Mouse (Mus musculus) midbrain, embryonic 14.5 days (tissue): ENCODE data around the gene Utp6. TPM values are rescaled to one million over a fixed set of nuclear protein-coding genes. Genes with fewer than 3 reads are reported as not detected.

Experiments
- ATAC-seq: fragments of 200-750 bp; cut with Nextera tagmentation; 2 replicates; pipeline ENCODE4 v1.8.0; 2017; ENCODE audit warnings: moderate number of reproducible peaks, moderate library complexity; ENCODE audit not compliant: low FRiP score, low TSS enrichment
- DNase-seq: peaks from one replicate; pipeline ENCODE4 v3.0.0-alpha.2; 2015
- H3K27ac ChIP-seq: fragments of 300-500 bp; sonication (generic); replicated peaks from 2 replicates; pipeline ENCODE4 v1.5.1; 2014; ENCODE audit warnings: mild to moderate bottlenecking, low read depth, low read length, moderate library complexity
- H3K27me3 ChIP-seq: fragments of 300-500 bp; sonication (generic); 2 replicates; pipeline ENCODE4 v1.6.1; 2014; ENCODE audit warnings: low read length, control low read depth, mixed read lengths; ENCODE audit not compliant: control insufficient read depth, insufficient read depth
- H3K36me3 ChIP-seq: fragments of 300-500 bp; sonication (generic); 2 replicates; pipeline ENCODE4 v1.6.1; 2014; ENCODE audit warnings: low read length, control low read depth; ENCODE audit not compliant: control insufficient read depth, insufficient read depth
- H3K4me1 ChIP-seq: fragments of 300-500 bp; sonication (generic); 2 replicates; pipeline ENCODE4 v1.6.1; 2014; ENCODE audit warnings: mild to moderate bottlenecking, antibody characterized with exemption, low read length, control low read depth; ENCODE audit not compliant: control insufficient read depth, insufficient read depth
- H3K4me2 ChIP-seq: fragments of 300-500 bp; sonication (generic); 2 replicates; pipeline ENCODE4 v1.6.1; 2014; ENCODE audit warnings: mild to moderate bottlenecking, low read length, moderate library complexity
- H3K4me3 ChIP-seq: fragments of 300-500 bp; sonication (generic); replicated peaks from 2 replicates; pipeline ENCODE4 v1.5.1; 2014; ENCODE audit warnings: low read depth, low read length
- H3K9ac ChIP-seq: fragments of 300-500 bp; sonication (generic); replicated peaks from 2 replicates; pipeline ENCODE4 v1.6.1; 2014; ENCODE audit warnings: mild to moderate bottlenecking, low read length, moderate library complexity
- H3K9me3 ChIP-seq: fragments of 300-500 bp; sonication (generic); 2 replicates; pipeline ENCODE4 v1.6.1; 2016; ENCODE audit warnings: low read length, control low read depth, mixed read lengths; ENCODE audit not compliant: control insufficient read depth
- WGBS: fragments of 180-500 bp; shearing (Covaris S2); extraction: QIAGEN DNeasy Blood & Tissue Kit; methylation state at CpG from one replicate; pipeline ENCODE4 v1.1.7; 2014; 5-methylcytosine and 5-hydroxymethylcytosine counted together
- polyA plus RNA-seq: library from polyadenylated mRNA; unstranded; fragments of >200 nt; fragmentation: Nextera tagmentation; extraction: Ambion mirVana; gene quantifications from 2 replicates; pipeline ENCODE4 v1.2.1, GENCODE M21; 2014

The Utp6 gene
- polyA plus RNA-seq, 1 experiment from 2014 or later: 51.9 TPM

- WGBS: 75% methylated on average over 10 of the region's 10 CpGs
- Histone ChIP-seq H3K4me1 (no peaks in the 10 kb centered on the region), H3K4me3 (no peak overlapping the region), H3K27me3 (no peaks in the 10 kb centered on the region), H3K4me2 (no peak overlapping the region), H3K36me3 (no peaks in the 10 kb centered on the region), H3K9me3 (no peaks in the 10 kb centered on the region), H3K27ac (no peak overlapping the region), H3K9ac (no peak overlapping the region)
- DNase-seq (no peak), ATAC-seq (no peak)
These were observed 5.6 kb upstream of the Utp6 start for GRCm38 (mm10) chr11:79967752-79968151.

DNA sequence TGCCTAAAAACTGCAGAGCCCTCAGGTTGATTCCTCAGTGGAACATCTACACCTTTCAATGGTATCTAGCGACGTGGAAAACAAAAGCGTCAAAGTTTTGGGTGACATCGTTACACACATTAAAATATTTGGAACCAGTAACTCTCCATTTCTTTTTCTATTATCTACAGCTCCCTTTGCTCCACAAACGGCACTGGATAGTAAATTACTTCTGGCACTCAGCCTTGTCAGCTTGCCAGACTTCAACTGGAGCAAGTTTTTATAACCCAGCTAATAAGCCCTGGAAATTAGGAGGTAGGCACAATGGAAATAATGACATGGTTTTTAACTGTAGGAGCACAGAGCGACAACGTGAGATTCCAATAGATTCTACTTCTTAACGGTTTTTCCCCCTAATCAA lies 3.7 kb upstream of the Utp6 start:
- peak; percentile 9 for DNase-seq

DNA sequence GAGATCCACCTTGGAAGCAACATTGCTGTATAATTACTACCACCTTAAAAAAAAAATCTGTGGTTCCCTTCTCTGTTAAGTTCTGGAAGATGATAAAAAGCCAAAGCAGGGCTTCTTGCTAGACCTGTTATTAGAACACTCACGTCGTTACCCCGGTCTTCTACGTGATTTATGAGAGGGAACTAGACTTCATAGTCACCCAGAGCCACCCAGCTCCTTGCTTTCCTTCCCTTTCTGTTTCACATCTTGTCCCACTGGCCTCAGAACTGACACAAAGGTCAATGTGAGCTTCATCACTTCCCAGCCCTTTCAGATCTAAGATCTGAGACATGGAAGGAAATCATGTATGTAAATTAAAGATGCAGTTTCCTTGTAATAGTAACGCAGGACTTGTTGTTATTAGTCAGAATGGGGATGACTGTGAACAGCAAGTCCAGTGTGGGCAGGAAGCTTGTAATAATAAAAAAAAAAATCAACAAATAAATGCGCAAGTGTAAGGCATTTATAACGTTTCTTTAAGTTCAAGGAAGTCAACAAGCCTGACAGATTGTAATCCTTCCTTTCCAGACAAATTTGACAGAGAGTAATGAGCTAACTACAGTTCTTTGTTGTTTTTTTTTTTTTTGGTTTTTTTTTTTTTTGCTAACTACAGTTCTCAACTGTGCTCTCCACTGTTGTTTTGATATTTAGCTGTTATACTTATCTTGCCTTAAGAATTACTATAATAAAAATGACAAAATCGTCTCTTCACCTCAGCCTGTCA lies 1.2 kb upstream of the Utp6 start:
- no peak overlapping the region for H3K27ac ChIP-seq
- DNase-seq: peak; percentile 6

More for the DNA sequence above, 3.7 kb upstream of the Utp6 start:
- H3K4me1 ChIP-seq: peaks cover 8% of the 10 kb centered on the region
- no peaks in the 10 kb centered on the region for H3K9me3 ChIP-seq
- no peaks in the 10 kb centered on the region for H3K36me3 ChIP-seq
- no peak overlapping the region for H3K9ac ChIP-seq
- H3K4me3 ChIP-seq: no peak overlapping the region
- H3K27me3 ChIP-seq: no peaks in the 10 kb centered on the region
- H3K4me2 ChIP-seq: no peak overlapping the region
- H3K27ac ChIP-seq: no peak overlapping the region
- 72% methylated on average over 8 of the region's 8 CpGs for WGBS
- ATAC-seq: no peak

DNA sequence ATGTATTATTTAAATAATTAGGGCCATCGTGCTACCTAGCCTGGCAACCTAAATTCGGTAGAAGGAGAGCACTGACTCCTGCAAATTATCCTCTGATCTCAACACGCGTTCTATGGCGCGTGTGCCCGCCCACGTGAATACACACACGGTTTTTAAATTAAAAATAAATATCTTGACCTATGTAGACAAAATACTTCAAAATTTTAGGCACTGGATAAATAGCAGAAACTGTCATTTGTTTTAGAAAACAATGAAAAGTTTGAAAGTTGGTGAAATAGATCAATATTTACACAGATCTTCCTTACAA lies 640 bp upstream of the Utp6 start:
- H3K9ac ChIP-seq: no peak overlapping the region; the same call in 1 of the 2 replicates
- H3K4me3 ChIP-seq: peak overlapping the region; percentile 74
- ATAC-seq (no peak), DNase-seq (no peak)
- no peak overlapping the region for H3K27ac ChIP-seq
- H3K4me1 ChIP-seq: peaks cover 8% of the 10 kb centered on the region
- H3K36me3 ChIP-seq: peaks cover 17% of the 10 kb centered on the region
- 6% methylated on average over 9 of the region's 9 CpGs for WGBS
- H3K9me3 ChIP-seq: no peaks in the 10 kb centered on the region
- H3K27me3 ChIP-seq: no peaks in the 10 kb centered on the region
- peak overlapping the region; percentile 90 for H3K4me2 ChIP-seq

More for the DNA sequence above, 1.2 kb upstream of the Utp6 start:
- peak overlapping the region; percentile 90 for H3K4me2 ChIP-seq
- 78% methylated on average over 8 of the region's 8 CpGs for WGBS
- H3K4me3 ChIP-seq: no peak overlapping the region
- no peaks in the 10 kb centered on the region for H3K9me3 ChIP-seq
- no peak overlapping the region for H3K9ac ChIP-seq
- no peaks in the 10 kb centered on the region for H3K27me3 ChIP-seq
- H3K36me3 ChIP-seq: peaks cover 11% of the 10 kb centered on the region
- no peak for ATAC-seq
- peaks cover 8% of the 10 kb centered on the region for H3K4me1 ChIP-seq

- ATAC-seq (no peak), DNase-seq (peak; percentile 1)
- H3K36me3 ChIP-seq: peaks cover 30% of the 10 kb centered on the region
- H3K4me1 ChIP-seq: peaks cover 8% of the 10 kb centered on the region
- peak overlapping the region; percentile 90 for H3K4me2 ChIP-seq
- H3K4me3 ChIP-seq: peak overlapping the region; percentile 74
- 6% methylated on average over 27 of the region's 27 CpGs for WGBS
- H3K27ac ChIP-seq: peak overlapping the region; percentile 60; the same call in 1 of the 2 replicates
- H3K9me3 ChIP-seq: no peaks in the 10 kb centered on the region
- H3K27me3 ChIP-seq: no peaks in the 10 kb centered on the region
- H3K9ac ChIP-seq: peak overlapping the region; percentile 57; the same call in 1 of the 2 replicates
These were observed 655 bp downstream of the Utp6 start for GRCm38 (mm10) chr11:79961346-79962124.

DNA sequence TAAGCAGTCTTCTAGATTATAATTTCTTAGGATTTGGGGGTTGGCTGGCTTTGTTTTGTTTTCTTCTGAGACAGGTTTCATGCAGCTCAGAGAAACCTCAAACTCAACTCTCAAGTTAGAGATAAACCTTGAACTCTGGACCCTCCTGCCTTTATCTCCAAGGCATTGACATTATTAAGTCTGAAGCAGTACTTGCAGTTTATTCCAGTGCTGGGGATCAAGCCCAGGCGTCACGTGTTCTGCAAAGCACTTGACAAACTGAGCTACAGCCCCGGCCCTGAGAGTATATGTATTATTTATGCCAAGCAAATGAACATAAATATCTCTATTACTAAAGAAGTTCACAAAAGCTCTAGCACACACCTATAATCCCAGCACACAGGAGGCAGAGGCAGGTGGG lies 14.9 kb downstream of the Utp6 start:
- ATAC-seq (no peak), DNase-seq (no peak)
- Histone ChIP-seq H3K9ac (no peak overlapping the region), H3K4me1 (no peaks in the 10 kb centered on the region), H3K27ac (no peak overlapping the region), H3K9me3 (no peaks in the 10 kb centered on the region), H3K27me3 (no peaks in the 10 kb centered on the region), H3K4me3 (no peak overlapping the region), H3K4me2 (no peak overlapping the region), H3K36me3 (peaks cover 90% of the 10 kb centered on the region)
- 96% methylated on average over 3 of the region's 3 CpGs for WGBS

GRCm38 (mm10) chr11:79943601-79944000 lies 18.6 kb downstream of the Utp6 start:
- Histone ChIP-seq H3K4me1 (no peaks in the 10 kb centered on the region), H3K4me3 (no peak overlapping the region), H3K27ac (no peak overlapping the region), H3K9me3 (no peaks in the 10 kb centered on the region), H3K27me3 (no peaks in the 10 kb centered on the region), H3K4me2 (no peak overlapping the region), H3K9ac (no peak overlapping the region), H3K36me3 (peaks cover 89% of the 10 kb centered on the region)
- DNase-seq (no peak), ATAC-seq (no peak)
- WGBS: 93% methylated on average over 7 of the region's 7 CpGs

DNA sequence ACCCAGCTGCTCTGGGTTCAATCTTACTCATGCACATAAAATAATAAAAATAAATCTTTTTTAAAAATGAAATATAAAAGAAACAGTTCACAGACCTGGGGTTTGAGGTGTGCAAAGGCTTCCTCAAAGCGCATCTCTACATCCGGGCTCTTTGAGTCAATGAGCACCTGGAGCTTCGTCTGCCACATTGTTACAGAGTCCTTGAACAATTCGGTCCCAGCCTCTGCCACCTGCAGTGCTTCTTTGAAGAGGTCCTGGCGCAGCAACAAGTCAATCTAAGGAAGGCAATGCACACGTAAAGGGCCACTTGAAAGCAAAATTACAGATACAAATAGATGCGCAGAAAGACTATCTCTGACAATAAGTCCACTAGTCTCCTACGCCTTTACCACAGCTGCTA lies 19.1 kb downstream of the Utp6 start:
- H3K4me2 ChIP-seq: no peak overlapping the region
- WGBS: 90% methylated on average over 8 of the region's 8 CpGs
- no peak overlapping the region for H3K27ac ChIP-seq
- H3K9me3 ChIP-seq: no peaks in the 10 kb centered on the region
- H3K4me1 ChIP-seq: no peaks in the 10 kb centered on the region
- DNase-seq (no peak), ATAC-seq (no peak)
- H3K36me3 ChIP-seq: peaks cover 87% of the 10 kb centered on the region
- H3K4me3 ChIP-seq: no peak overlapping the region
- no peak overlapping the region for H3K9ac ChIP-seq
- H3K27me3 ChIP-seq: no peaks in the 10 kb centered on the region

DNA sequence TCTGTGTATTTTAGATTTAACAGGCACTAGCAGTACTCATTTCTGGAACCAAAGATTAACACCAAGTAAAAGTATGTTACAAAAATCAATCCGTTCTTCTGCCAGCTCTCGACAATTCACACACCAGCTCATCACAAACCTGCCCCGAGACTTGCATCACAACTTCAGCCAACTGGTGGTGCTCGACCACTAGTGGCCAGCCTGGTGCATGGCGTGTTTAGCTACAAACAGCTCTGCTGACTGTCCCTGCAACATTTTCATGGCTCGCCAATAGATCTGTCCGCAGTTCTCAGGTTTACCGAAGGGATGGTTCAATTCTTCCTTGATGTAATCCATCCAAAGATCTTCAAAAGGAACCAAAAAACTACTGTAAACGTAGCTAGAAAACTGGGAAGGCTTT lies 26.4 kb downstream of the Utp6 start:
- Histone ChIP-seq H3K9ac (no peak overlapping the region), H3K27me3 (no peaks in the 10 kb centered on the region), H3K9me3 (no peaks in the 10 kb centered on the region), H3K4me3 (no peak overlapping the region), H3K4me2 (no peak overlapping the region), H3K36me3 (peaks cover 69% of the 10 kb centered on the region), H3K27ac (no peak overlapping the region), H3K4me1 (no peaks in the 10 kb centered on the region)
- WGBS: 92% methylated on average over 9 of the region's 9 CpGs
- no peak for ATAC-seq
- no peak for DNase-seq
